Mouse (Mus musculus) liver, embryonic 11.5 days (tissue): ENCODE measurements around the gene Coro1c. TPM values are rescaled to one million over a fixed set of nuclear protein-coding genes. Genes with fewer than 3 reads are reported as not detected.
A peak's percentile ranks its signal among the peaks of the same experiment; 100 is the strongest.

Experiments
- ATAC-seq: fragments of 200-750 bp; cut with Nextera tagmentation; replicated peaks from 2 replicates; pipeline ENCODE4 v1.8.0; 2017; ENCODE audit warnings: moderate number of reproducible peaks, mild to moderate bottlenecking, moderate TSS enrichment, moderate library complexity; ENCODE audit not compliant: low FRiP score
- DNase-seq: peaks from one replicate; pipeline ENCODE4 v3.0.0-alpha.2; 2017; ENCODE audit warnings: low spot score
- H3K27ac ChIP-seq: fragments of 300-500 bp; sonication (generic); 2 replicates; pipeline ENCODE4 v1.5.1; 2014; ENCODE audit warnings: mild to moderate bottlenecking, low read depth, low read length, control low read depth
- H3K27me3 ChIP-seq: fragments of 300-500 bp; sonication (generic); replicated peaks from 2 replicates; pipeline ENCODE4 v1.6.1; 2014; ENCODE audit warnings: low read length, mixed read lengths; ENCODE audit not compliant: control insufficient read depth, insufficient read depth
- H3K36me3 ChIP-seq: fragments of 300-500 bp; sonication (generic); 2 replicates; pipeline ENCODE4 v1.6.1; 2014; ENCODE audit warnings: mild to moderate bottlenecking, low read length, moderate library complexity, mixed read lengths; ENCODE audit not compliant: control insufficient read depth, insufficient read depth
- H3K4me1 ChIP-seq: fragments of 300-500 bp; sonication (generic); replicated peaks from 2 replicates; pipeline ENCODE4 v1.6.1; 2014; ENCODE audit warnings: low read length, mixed read lengths; ENCODE audit not compliant: control insufficient read depth, insufficient read depth
- H3K4me2 ChIP-seq: fragments of 300-500 bp; sonication (generic); 2 replicates; pipeline ENCODE4 v1.6.1; 2014; ENCODE audit warnings: mild to moderate bottlenecking, control low read depth, moderate library complexity
- H3K4me3 ChIP-seq: fragments of 300-500 bp; sonication (generic); 2 replicates; pipeline ENCODE4 v1.5.1; 2014; ENCODE audit warnings: low read depth, low read length, control low read depth
- H3K9ac ChIP-seq: fragments of 300-500 bp; sonication (generic); 2 replicates; pipeline ENCODE4 v1.6.1; 2014; ENCODE audit warnings: low read depth, low read length, control low read depth
- H3K9me3 ChIP-seq: fragments of 300-500 bp; sonication (generic); 2 replicates; pipeline ENCODE4 v1.6.1; 2016; ENCODE audit warnings: low read length, inconsistent platforms, mixed read lengths; ENCODE audit not compliant: control insufficient read depth
- WGBS: fragments of 180-500 bp; shearing (Covaris S2); extraction: QIAGEN DNeasy Blood & Tissue Kit; methylation state at CpG from one replicate; pipeline ENCODE4 v1.1.7; 2014; 5-methylcytosine and 5-hydroxymethylcytosine counted together
- polyA plus RNA-seq: library from polyadenylated mRNA; unstranded; fragments of >200 nt; fragmentation: Nextera tagmentation; extraction: Ambion mirVana; gene quantifications from 2 replicates; pipeline ENCODE4 v1.2.1, GENCODE M21; 2014

Gene Coro1c
- polyA plus RNA-seq, 1 experiment from 2014 or later: 122 TPM

DNA sequence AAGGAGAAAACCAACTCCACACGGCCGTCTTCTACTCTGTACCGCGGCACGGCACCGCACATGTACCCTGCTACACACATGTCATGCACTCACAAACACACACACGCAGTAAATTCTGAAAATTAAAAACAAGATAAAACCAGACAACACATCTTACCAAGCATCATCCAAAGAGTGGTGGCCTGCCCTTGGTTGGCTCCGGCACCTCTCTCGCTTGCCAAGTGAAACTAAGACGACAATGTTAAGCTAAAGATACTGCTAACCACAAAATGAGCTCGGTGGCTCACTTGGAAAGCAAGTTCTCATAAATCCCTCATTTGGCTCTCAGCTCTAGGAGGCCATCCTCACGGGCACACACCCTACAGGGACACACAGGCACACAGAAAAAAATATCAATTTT, 9.0 kb downstream of the Coro1c start:
- no peak overlapping the region for H3K4me2 ChIP-seq
- no peaks in the 10 kb centered on the region for H3K36me3 ChIP-seq
- ATAC-seq (no peak), DNase-seq (no peak)
- peaks cover 50% of the 10 kb centered on the region for H3K4me1 ChIP-seq
- H3K4me3 ChIP-seq: no peak overlapping the region
- no peaks in the 10 kb centered on the region for H3K27me3 ChIP-seq
- H3K9me3 ChIP-seq: no peaks in the 10 kb centered on the region
- 72% methylated on average over 12 of the region's 12 CpGs for WGBS
- H3K9ac ChIP-seq: no peak overlapping the region
- H3K27ac ChIP-seq: no peak overlapping the region

DNA sequence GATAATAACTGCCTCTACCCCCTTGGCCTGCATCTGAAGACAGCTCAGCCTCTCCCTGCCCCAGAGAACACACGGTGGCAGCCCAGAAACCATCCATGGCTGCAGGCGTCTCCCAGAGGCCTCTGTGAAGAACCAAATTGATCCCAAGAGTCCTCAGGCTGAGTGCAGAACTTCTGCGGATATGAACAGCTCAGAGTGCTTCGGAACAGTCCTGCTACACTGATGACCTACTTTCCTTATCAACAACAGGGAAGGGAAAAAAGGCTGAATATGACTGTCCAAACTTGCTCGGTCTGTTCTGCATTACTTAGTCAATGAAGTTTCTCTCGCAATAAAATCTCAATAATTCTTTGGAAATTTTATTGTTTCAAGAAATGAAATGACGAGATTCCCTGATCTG, 16.6 kb downstream of the Coro1c start:
- WGBS: 79% methylated on average over 7 of the region's 7 CpGs
- Histone ChIP-seq H3K4me1 (peaks cover 11% of the 10 kb centered on the region), H3K27me3 (no peaks in the 10 kb centered on the region), H3K36me3 (no peaks in the 10 kb centered on the region), H3K27ac (no peak overlapping the region), H3K4me3 (no peak overlapping the region), H3K9ac (no peak overlapping the region), H3K4me2 (no peak overlapping the region), H3K9me3 (no peaks in the 10 kb centered on the region)
- DNase-seq: no peak
- no peak for ATAC-seq

DNA sequence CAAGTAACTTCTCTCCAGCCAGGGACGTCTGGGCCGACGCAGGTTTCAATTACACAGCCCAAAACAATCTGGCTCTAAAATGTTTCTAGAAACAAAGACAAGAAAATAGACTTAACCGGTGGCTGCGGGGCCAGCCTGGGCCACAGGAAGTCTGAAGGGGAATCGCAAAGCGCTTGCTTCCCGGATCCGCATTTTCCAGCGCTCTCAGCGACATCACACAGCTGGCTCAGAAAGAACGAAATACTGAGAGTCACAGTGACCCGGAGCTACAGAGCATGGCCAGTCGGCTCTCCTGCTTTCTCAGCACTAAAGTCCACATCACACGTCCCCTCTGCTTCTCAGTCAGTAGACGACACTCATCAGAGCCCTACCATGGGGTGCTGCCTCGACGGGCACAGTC, 17.7 kb downstream of the Coro1c start:
- H3K4me1 ChIP-seq: peaks cover 16% of the 10 kb centered on the region

DNA sequence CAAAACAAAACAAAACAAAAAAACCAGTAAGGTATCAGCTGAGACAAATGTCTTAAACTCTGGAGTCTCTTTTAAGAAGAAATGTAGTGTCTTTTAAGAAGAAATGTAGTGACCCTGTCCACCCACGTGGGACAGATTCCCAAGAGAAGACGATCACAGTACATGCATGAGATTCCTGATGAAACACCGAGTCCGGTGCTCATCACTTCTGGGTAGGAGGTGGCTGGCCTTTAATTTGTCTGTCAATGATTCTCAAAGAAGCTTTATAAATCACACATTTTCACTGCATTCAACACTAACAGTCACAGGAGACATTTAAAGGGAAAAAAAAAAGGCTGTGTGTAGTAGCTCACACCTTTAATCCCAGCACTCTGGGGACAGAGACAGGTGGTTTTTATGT, 18.6 kb downstream of the Coro1c start:
- H3K4me3 ChIP-seq: no peak overlapping the region
- H3K36me3 ChIP-seq: no peaks in the 10 kb centered on the region
- no peaks in the 10 kb centered on the region for H3K27me3 ChIP-seq
- no peak overlapping the region for H3K27ac ChIP-seq
- peaks cover 23% of the 10 kb centered on the region for H3K4me1 ChIP-seq
- H3K9ac ChIP-seq: no peak overlapping the region
- 66% methylated on average over 4 of the region's 4 CpGs for WGBS
- no peak for ATAC-seq
- no peak overlapping the region for H3K4me2 ChIP-seq
- H3K9me3 ChIP-seq: no peaks in the 10 kb centered on the region
- no peak for DNase-seq

More for the DNA sequence above, 17.7 kb downstream of the Coro1c start:
- no peak overlapping the region for H3K4me3 ChIP-seq
- DNase-seq (no peak), ATAC-seq (no peak)
- H3K9me3 ChIP-seq: no peaks in the 10 kb centered on the region
- H3K9ac ChIP-seq: no peak overlapping the region
- H3K4me2 ChIP-seq: no peak overlapping the region
- no peaks in the 10 kb centered on the region for H3K27me3 ChIP-seq
- H3K27ac ChIP-seq: no peak overlapping the region
- no peaks in the 10 kb centered on the region for H3K36me3 ChIP-seq
- WGBS: 78% methylated on average over 18 of the region's 18 CpGs

DNA sequence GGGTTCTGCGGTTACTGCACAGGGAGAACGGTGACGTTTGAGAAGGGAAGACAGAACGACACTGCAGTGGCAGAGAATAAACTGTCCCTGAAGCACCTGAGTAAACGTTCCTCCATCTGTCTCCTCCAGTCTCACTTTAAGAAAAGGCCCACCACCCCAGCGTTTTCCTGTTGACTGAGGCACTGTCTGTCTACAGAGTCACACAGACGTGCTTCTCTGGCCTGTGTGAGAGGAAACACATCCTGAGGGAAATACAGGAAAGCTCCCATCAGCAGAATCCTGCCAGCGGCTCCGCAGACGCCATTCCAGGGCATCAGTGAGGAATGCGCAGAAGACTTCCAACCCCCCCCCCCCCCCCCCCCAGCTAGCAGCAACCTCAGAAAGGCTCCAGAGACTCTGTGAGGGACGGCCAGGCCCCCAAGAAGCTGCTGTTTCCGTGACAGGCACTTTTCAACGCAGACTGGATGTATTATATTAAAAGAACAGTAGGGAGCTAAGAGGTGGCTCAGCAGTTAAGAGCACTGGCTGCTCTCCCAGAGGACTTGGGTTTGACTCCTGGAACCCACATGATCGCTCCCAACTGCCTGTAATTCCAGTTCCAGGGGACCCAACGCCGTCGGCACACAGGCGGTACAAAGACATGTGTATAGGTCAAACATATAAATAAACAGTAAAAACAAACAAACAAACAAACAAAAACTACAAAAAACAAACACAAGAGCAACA, 19.2 kb downstream of the Coro1c start:
- ATAC-seq (no peak), DNase-seq (no peak)
- Histone ChIP-seq H3K4me1 (peaks cover 28% of the 10 kb centered on the region), H3K36me3 (no peaks in the 10 kb centered on the region), H3K4me2 (no peak overlapping the region), H3K9ac (no peak overlapping the region), H3K27ac (peak overlapping the region; percentile 42; the same call in 1 of the 2 replicates), H3K4me3 (no peak overlapping the region), H3K27me3 (no peaks in the 10 kb centered on the region), H3K9me3 (no peaks in the 10 kb centered on the region)
- 39% methylated on average over 19 of the region's 19 CpGs for WGBS

DNA sequence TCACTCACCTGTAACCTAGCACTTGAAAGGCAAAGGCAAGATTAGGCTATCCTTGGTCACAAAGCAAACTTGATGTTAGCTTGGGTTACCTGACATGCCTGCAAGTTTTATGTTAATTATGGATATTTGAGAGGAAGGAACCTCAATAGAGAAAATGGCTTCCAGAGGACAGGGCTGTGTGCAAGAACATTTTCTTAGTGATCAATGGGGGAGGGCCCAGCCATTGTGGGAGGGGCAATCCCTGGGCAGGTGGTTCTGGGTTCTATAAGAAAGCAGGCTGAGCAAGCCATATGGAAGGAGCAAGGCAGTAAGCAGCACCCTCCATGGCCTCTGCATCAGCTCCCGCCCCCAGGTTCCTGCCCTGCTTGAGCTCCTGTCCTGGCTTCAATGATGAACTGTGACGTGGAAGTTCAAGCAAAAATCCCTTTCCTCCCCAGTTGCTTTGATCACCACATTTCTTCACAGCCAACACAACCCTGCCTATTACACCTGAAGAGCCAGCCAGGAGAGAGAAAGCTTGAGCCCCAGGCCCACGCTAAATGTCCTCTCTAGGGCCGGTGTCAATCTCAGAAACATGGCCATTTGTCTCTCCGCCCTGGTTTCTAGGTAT, 20.3 kb downstream of the Coro1c start:
- H3K9ac ChIP-seq: no peak overlapping the region
- H3K27ac ChIP-seq: peak overlapping the region; percentile 42; the same call in 1 of the 2 replicates
- H3K4me2 ChIP-seq: no peak overlapping the region
- no peak for ATAC-seq
- H3K36me3 ChIP-seq: no peaks in the 10 kb centered on the region
- no peaks in the 10 kb centered on the region for H3K27me3 ChIP-seq
- no peaks in the 10 kb centered on the region for H3K9me3 ChIP-seq
- DNase-seq: no peak
- no peak overlapping the region for H3K4me3 ChIP-seq
- 83% methylated on average over 5 of the region's 5 CpGs for WGBS
- peaks cover 37% of the 10 kb centered on the region for H3K4me1 ChIP-seq

DNA sequence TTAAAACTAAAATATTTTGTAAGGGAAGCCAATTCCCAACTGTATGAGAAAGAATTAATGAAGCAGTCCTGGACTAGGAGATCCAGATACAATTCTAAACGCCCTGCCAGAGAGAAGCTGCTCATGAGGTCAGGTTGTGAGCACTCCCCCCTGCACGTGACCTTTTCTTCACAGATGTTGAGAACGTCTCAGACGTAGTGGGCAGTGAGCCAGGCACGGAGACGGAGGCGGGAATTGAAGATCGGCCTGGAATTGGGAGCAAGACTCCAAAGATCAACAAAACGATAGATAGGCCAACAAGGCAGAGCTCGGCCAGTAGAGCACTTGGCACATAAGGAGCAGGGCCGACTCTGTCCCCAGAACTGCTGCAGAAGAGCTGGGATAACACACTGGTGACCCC, 21.4 kb downstream of the Coro1c start:
- H3K4me1 ChIP-seq: peaks cover 47% of the 10 kb centered on the region
- no peaks in the 10 kb centered on the region for H3K36me3 ChIP-seq
- 66% methylated on average over 11 of the region's 11 CpGs for WGBS
- H3K4me2 ChIP-seq: no peak overlapping the region
- H3K9ac ChIP-seq: no peak overlapping the region
- H3K4me3 ChIP-seq: no peak overlapping the region
- H3K27ac ChIP-seq: no peak overlapping the region
- H3K9me3 ChIP-seq: no peaks in the 10 kb centered on the region
- ATAC-seq (no peak), DNase-seq (no peak)
- no peaks in the 10 kb centered on the region for H3K27me3 ChIP-seq

DNA sequence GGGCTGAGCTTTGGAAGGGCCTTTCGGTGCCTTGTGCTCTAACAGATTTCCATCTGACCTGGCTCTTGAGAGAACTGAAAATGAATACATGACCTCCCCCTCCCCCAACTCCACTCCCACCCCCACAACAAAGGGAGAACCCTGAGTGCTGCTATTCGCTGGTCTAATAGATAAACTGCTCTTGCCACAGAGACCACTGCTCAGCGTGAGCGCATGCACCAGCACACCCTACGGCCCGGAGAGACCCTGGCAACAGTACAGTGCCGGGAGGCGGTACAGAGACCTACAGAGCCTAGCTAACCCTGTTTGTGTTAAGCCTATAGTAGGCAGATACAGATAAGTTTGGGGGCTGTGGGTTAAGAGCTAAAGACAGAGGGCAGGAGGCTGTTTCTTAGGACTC, 22.9 kb downstream of the Coro1c start:
- Histone ChIP-seq H3K27me3 (no peaks in the 10 kb centered on the region), H3K9ac (no peak overlapping the region), H3K36me3 (no peaks in the 10 kb centered on the region), H3K4me1 (peaks cover 45% of the 10 kb centered on the region), H3K9me3 (no peaks in the 10 kb centered on the region), H3K27ac (no peak overlapping the region), H3K4me3 (no peak overlapping the region), H3K4me2 (no peak overlapping the region)
- no peak for DNase-seq
- 54% methylated on average over 8 of the region's 8 CpGs for WGBS
- ATAC-seq: no peak

DNA sequence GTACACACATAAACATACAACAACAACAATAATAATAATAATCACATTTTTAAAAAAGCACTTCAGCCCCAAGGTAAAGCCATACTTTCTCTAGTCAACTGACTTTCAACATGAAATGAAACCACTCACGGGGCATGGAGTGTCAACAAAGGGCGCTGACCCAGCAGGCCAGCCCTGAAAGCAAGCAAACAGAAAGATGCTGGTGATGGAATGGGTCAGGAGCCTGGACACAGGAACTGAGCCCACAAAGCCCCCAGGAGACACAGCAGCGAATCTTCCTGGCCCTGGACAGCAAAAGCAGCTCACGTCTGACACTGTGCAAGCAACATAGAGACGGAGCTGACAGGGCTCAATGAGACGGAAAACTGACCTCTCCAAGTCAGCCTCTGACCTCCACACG, 23.8 kb downstream of the Coro1c start:
- DNase-seq (no peak), ATAC-seq (no peak)
- H3K36me3 ChIP-seq: 0 out of 2 replicates have a peak, but pooled peaks cover 3% of the 10 kb centered on the region
- no peak overlapping the region for H3K4me2 ChIP-seq
- H3K27ac ChIP-seq: no peak overlapping the region
- H3K4me3 ChIP-seq: no peak overlapping the region
- no peak overlapping the region for H3K9ac ChIP-seq
- no peaks in the 10 kb centered on the region for H3K27me3 ChIP-seq
- 68% methylated on average over 7 of the region's 7 CpGs for WGBS
- H3K4me1 ChIP-seq: peaks cover 43% of the 10 kb centered on the region
- no peaks in the 10 kb centered on the region for H3K9me3 ChIP-seq
